Mouse (Mus musculus) heart, adult 8-10 months (tissue): Measurements from ENCODE around the gene Ndufv2. TPM values are rescaled to one million over a fixed set of nuclear protein-coding genes. Genes with fewer than 3 reads are reported as not detected.

ENCODE experiments used
- total RNA-seq, 4 experiments: library from RNA; stranded (reverse); gene quantifications; 2 replicates each; pipeline ENCODE4 v1.2.4; 2022

Gene Ndufv2
- total RNA-seq, 4 experiments from 2014 or later = 1,211 to 1,253 (median 1,225) TPM

Other genes starting within 250 kb of the Ndufv2 start
- gene Ralbp1, start 215.8 kb downstream of the Ndufv2 start, total RNA-seq = 10 to 100 TPM; 33.6 to 42.3 (median 34.1) TPM
- gene Twsg1, start 150.3 kb downstream of the Ndufv2 start, total RNA-seq = 10 to 100 TPM; 69.1 to 85.0 (median 79.8) TPM
- gene Ankrd12, start 24.5 kb downstream of the Ndufv2 start, total RNA-seq = 10 to 100 TPM; 20.7 to 29.5 (median 24.1) TPM
- 10 to 100 TPM; 17.3 to 24.4 (median 19.3) TPM for gene Washc1, start 10.0 kb upstream of the Ndufv2 start, total RNA-seq
- gene Ddx11, start 22.0 kb upstream of the Ndufv2 start, total RNA-seq = 1 to 10 TPM in 3 of 4 experiments, under 1 TPM in 1; 0.88 to 1.5 (median 1.2) TPM